Mouse (Mus musculus) MEL (cell line): ENCODE results near the gene Nt5dc2.

Experiments used
- BHLHE40 ChIP-seq: IDR thresholded peaks from 2 replicates; pipeline ENCODE4 v1.6.1; 2012; ENCODE audit warnings: low read depth, mild to moderate bottlenecking, inconsistent platforms, low read length, improper control_type of control experiment, borderline replicate concordance
- CTCF ChIP-seq, 3 experiments: IDR thresholded peaks in 2 of 3; conservative IDR thresholded peaks in 1 of 3; 2 replicates each; pipeline ENCODE4 v1.5.1; 2011 to 2012; ENCODE audit warnings: low read length in 3 of 3, low read depth in 2 of 3, mild to moderate bottlenecking in 2 of 3, improper control_type of control experiment in 1 of 3, inconsistent platforms in 1 of 3, mixed read lengths in 1 of 3, moderate library complexity in 1 of 3; ENCODE audit not compliant: control insufficient read depth in 1 of 3, insufficient read depth in 1 of 3, poor library complexity in 1 of 3, severe bottlenecking in 1 of 3
- ELF1 ChIP-seq: IDR thresholded peaks from 2 replicates; pipeline ENCODE4 v1.6.1; 2014; ENCODE audit warnings: low read depth, mild to moderate bottlenecking, inconsistent platforms, low read length, improper control_type of control experiment, moderate library complexity
- EP300 ChIP-seq, 2 experiments: IDR thresholded peaks; 2 replicates each; pipeline ENCODE4 v1.6.1; 2011; ENCODE audit warnings: improper control_type of control experiment in 2 of 2, low read length in 2 of 2, low read depth in 1 of 2, mild to moderate bottlenecking in 1 of 2
- MXI1 ChIP-seq: IDR thresholded peaks from 2 replicates; pipeline ENCODE4 v1.6.1; 2011; ENCODE audit warnings: mild to moderate bottlenecking, low read depth, low read length, improper control_type of control experiment
- POLR2A ChIP-seq, 2 experiments: IDR thresholded peaks; 2 replicates each; pipeline ENCODE4 v1.6.1; 2011 to 2012; ENCODE audit warnings: low read length in 2 of 2, mild to moderate bottlenecking in 2 of 2, control low read depth in 1 of 2, improper control_type of control experiment in 1 of 2, low read depth in 1 of 2, moderate library complexity in 1 of 2; ENCODE audit not compliant: control insufficient read depth in 1 of 2, insufficient read depth in 1 of 2, poor library complexity in 1 of 2
- ZNF384 ChIP-seq: IDR thresholded peaks from 2 replicates; pipeline ENCODE4 v1.6.1; 2012; ENCODE audit warnings: low read depth, mild to moderate bottlenecking, inconsistent platforms, low read length, improper control_type of control experiment

DNA sequence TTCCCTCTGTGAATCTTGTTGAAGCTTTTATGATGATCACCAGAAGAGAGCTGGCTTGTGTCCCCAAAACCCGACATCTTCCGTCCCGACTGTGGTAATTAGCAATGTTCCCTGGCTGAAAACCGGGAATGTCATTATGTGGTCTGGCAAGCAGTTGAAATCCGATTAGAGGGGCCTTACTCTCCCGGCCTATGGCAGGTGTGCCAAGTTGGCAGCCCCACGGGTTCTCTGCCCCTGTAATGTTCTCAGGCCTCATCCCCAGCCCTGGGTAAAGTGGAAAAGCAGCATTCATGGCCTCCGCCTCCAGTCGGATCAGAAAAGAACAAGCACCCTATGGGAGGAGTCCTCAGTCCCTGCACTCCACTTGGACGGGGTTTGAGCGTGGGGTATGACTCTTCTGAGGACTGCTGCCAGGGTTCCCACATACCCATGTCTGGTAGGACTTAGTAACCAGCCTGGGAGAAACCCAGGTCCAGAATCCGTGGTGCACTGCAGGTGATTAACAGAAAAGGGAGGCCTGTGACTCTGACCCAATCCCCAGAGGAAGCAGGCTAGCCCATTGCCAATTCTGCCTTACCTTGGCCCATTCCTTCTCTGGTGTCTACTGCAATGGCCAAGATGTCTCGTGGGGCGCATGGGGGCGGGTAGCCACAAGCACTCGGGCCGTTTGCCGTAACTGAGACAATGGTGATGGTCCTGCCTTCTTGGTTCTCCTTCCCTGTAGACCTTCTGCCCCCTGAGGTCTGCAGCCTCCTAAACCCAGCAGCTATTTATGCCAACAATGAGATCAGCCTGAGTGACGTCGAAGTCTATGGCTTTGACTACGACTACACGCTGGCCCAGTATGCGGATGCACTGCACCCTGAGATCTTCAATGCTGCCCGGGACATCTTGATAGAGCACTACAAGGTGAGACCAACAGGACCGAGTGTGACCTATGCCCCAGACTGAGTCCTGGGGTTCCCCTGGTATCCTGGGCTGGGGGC is 3.5 kb downstream of the Nt5dc2 start:
- TF ChIP-seq EP300 (IDR thresholded peaks at IDR 0.05; ENCODE audit: low read depth in 1 of 2, low read length in 2 of 2) (no peak), ELF1 (no peak), MXI1 (no peak), CTCF (IDR thresholded peaks at IDR 0.05 in 2 of 3, conservative IDR thresholded peaks at IDR 0.05 in 1 of 3; ENCODE audit: control insufficient read depth in 1 of 3, insufficient read depth in 1 of 3, low read depth in 2 of 3, low read length in 3 of 3, poor library complexity in 1 of 3, severe bottlenecking in 1 of 3) (no peak), ZNF384 (no peak), POLR2A (IDR thresholded peaks at IDR 0.05; ENCODE audit: control insufficient read depth in 1 of 2, insufficient read depth in 1 of 2, low read depth in 1 of 2, low read length in 2 of 2, poor library complexity in 1 of 2) (no peak), BHLHE40 (no peak)
